Mouse (Mus musculus) midbrain, embryonic 15.5 days (tissue): ENCODE results near the gene Ugp2. TPM values are rescaled to one million over a fixed set of nuclear protein-coding genes. Genes with fewer than 3 reads are reported as not detected.

Source experiments
- ATAC-seq: fragments of 200-750 bp; cut with Nextera tagmentation; replicated peaks from 2 replicates; pipeline ENCODE4 v1.8.0; 2017; ENCODE audit warnings: moderate TSS enrichment
- H3K27ac ChIP-seq: fragments of 300-500 bp; sonication (generic); 2 replicates; pipeline ENCODE4 v1.5.1; 2015; ENCODE audit warnings: mild to moderate bottlenecking, inconsistent platforms
- H3K27me3 ChIP-seq: fragments of 300-500 bp; sonication (generic); replicated peaks from 2 replicates; pipeline ENCODE4 v1.6.1; 2015; ENCODE audit warnings: inconsistent platforms
- H3K36me3 ChIP-seq: fragments of 300-500 bp; sonication (generic); replicated peaks from 2 replicates; pipeline ENCODE4 v1.6.1; 2015; ENCODE audit warnings: inconsistent platforms
- H3K4me1 ChIP-seq: fragments of 300-500 bp; sonication (generic); 2 replicates; pipeline ENCODE4 v1.6.1; 2015; ENCODE audit warnings: inconsistent platforms
- H3K4me2 ChIP-seq: fragments of 300-500 bp; sonication (generic); 2 replicates; pipeline ENCODE4 v1.6.1; 2015; ENCODE audit warnings: inconsistent platforms, mild to moderate bottlenecking, moderate library complexity
- H3K4me3 ChIP-seq: fragments of 300-500 bp; sonication (generic); 2 replicates; pipeline ENCODE4 v1.5.1; 2015; ENCODE audit warnings: mild to moderate bottlenecking, inconsistent platforms
- H3K9ac ChIP-seq: fragments of 300-500 bp; sonication (generic); 2 replicates; pipeline ENCODE4 v1.6.1; 2015; ENCODE audit warnings: mild to moderate bottlenecking, inconsistent platforms
- H3K9me3 ChIP-seq: fragments of 300-500 bp; sonication (generic); 2 replicates; pipeline ENCODE4 v1.6.1; 2016; ENCODE audit warnings: inconsistent platforms
- WGBS: fragments of 180-500 bp; shearing (Covaris S2); methylation state at CpG from one replicate; pipeline ENCODE4 v1.1.7; 2015; ENCODE audit warnings: mixed read lengths; 5-methylcytosine and 5-hydroxymethylcytosine counted together
- polyA plus RNA-seq: library from polyadenylated mRNA; unstranded; fragments of >200 nt; fragmentation: Nextera tagmentation; extraction: Ambion mirVana; gene quantifications from 2 replicates; pipeline ENCODE4 v1.2.1, GENCODE M21; 2015

The Ugp2 gene
- 58.8 and 60.4 TPM in 2 replicates for polyA plus RNA-seq

DNA sequence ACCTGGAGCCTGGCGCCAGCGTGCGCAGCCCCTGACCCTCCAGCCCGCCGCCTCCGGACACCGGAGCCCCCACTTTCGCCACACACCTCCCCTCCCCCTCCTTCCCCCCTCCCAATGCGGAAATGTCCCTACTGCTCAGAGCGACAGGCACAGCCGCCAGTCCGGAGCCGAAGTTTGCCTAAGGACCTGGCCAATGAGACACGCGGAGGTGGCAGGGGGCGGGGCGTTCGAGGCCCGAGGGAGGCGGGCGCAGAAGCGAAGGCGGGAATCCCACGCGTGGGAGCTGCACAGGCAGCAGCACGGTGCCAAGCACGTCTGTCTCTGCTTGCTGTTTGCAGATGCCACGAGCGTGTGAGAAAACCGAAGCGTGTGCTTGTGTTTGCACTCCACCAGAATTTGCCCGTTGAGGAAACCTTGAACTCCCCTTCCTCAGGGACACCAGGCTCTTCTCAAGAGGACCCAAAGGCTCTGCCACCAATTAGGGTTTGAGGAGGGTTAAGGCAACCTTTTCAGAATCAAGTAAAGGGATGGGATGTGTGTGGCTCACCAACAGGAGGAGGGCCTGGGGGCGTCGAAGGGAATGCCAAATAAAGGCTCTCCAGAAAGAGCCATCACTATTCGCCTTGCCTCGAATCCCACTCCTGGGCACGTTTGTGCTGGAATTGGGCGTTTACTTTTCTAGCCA, at the start of gene Ugp2:
Gene Ugp2, minus strand, starts transcription at position 80 of the 685 bp plus-strand sequence.
- Histone ChIP-seq H3K9ac (peak within 1 kb of the TSS; percentile 97), H3K4me1 (peaks cover 24% of the 10 kb centered on the region), H3K27me3 (no peaks in the 10 kb centered on the region), H3K36me3 (no peaks in the 10 kb centered on the region), H3K9me3 (no peaks in the 10 kb centered on the region), H3K4me2 (peak within 1 kb of the TSS; percentile 76), H3K4me3 (peak within 1 kb of the TSS; percentile 99), H3K27ac (peak within 1 kb of the TSS; percentile 84)
- 6% methylated on average over 38 of the region's 38 CpGs for WGBS
- ATAC-seq, result peak; percentile 99

DNA sequence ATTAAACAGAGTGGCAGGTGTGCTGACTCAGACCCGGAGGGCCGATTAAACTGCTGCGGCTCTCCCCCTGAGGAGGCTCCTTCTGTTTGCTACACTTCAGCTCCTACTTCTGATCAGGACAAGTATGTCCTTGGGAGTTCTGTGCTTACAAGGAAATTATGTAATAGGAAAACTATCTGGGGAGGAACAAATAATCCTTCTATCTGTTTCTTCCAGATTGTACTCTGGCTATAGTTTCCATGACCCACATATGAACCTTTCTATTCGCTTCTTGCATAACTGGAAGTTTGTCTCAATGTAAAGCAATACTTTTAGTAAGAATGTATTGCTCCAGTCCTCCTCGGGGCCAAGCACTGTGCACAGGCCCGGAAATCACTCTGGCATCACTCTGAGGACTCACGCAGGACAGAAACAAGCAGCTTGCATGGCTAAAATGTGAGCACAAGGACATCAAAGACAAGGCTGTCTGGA, 43.9 kb upstream of the Ugp2 start:
- Histone ChIP-seq H3K4me2 (no peak overlapping the region), H3K27ac (no peak overlapping the region), H3K4me3 (no peak overlapping the region), H3K27me3 (no peaks in the 10 kb centered on the region), H3K9ac (no peak overlapping the region), H3K9me3 (no peaks in the 10 kb centered on the region), H3K36me3 (no peaks in the 10 kb centered on the region), H3K4me1 (no peaks in the 10 kb centered on the region; the same call in 1 of the 2 replicates)
- 52% methylated on average over 7 of the region's 7 CpGs for WGBS
- no peak for ATAC-seq

DNA sequence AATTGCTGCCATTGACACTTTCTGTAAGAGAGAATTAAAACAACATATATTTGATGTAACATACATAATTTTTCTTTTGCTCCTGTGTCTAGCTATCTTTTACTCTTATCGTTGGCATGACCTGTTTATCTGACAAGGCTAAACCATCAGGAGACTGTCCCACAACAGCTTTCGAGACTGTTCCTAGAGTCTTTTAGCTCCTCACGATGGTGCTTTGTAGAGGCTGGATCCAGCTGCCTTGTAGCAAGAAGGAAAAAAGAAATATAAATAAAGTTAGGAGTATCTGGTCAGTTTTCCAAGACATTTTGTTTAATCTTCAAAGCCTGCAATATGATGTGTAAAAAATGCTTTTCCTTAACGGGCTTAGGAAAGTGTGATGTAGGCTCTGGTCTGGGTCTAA, 35.7 kb upstream of the Ugp2 start:
- H3K36me3 ChIP-seq, result no peaks in the 10 kb centered on the region
- H3K27ac ChIP-seq, result no peak overlapping the region
- H3K4me3 ChIP-seq, result no peak overlapping the region
- no peak for ATAC-seq
- H3K9me3 ChIP-seq, result no peaks in the 10 kb centered on the region
- H3K9ac ChIP-seq, result no peak overlapping the region
- WGBS, result 90% methylated on average over 4 of the region's 4 CpGs
- H3K4me2 ChIP-seq, result no peak overlapping the region
- H3K4me1 ChIP-seq, result no peaks in the 10 kb centered on the region
- no peaks in the 10 kb centered on the region for H3K27me3 ChIP-seq

DNA sequence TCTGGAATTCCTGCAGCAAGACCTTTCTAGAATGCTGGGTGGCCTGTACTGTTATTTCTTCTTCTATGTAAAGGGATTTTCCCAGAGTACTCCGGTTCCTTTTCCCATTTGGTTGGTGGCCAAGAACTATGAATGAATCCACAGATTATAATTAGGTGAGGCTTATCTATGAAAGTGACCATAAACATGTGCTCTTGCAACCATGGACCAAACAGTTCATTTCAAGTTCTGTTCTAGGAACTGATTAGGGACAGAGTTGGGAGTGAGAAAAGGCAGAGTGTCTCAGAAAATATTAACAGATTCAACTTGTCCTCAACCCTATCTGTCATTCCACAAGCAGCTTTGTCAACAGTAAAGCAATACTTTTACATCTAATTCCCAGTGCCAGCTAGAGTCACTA, 35.1 kb upstream of the Ugp2 start:
- Histone ChIP-seq H3K27ac (no peak overlapping the region), H3K9me3 (no peaks in the 10 kb centered on the region), H3K4me2 (no peak overlapping the region), H3K9ac (no peak overlapping the region), H3K4me3 (no peak overlapping the region), H3K36me3 (no peaks in the 10 kb centered on the region), H3K27me3 (no peaks in the 10 kb centered on the region), H3K4me1 (no peaks in the 10 kb centered on the region)
- 82% methylated on average over 1 of the region's 1 CpGs for WGBS
- no peak for ATAC-seq

DNA sequence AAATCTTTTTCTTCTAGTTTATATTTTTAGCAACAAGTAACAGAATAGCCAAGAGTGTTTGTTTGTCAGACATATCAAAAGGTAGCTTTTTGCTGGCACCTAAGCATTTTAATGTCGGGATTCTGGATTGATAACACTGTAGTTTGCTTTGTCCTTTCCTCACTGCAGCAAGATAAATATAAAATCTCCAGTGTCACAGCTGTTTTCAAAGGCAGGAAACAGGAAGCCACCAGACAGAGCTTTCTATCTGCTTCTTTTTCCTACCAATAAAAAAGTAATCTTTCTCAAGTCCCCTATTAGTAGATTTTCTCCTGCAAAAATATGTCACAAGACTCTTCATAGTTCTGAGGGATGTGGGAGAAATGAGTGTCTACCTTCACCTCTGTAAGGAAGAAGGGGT, 32.9 kb upstream of the Ugp2 start:
- no peaks in the 10 kb centered on the region for H3K27me3 ChIP-seq
- H3K36me3 ChIP-seq, result no peaks in the 10 kb centered on the region
- no peak overlapping the region for H3K9ac ChIP-seq
- no peak overlapping the region for H3K4me2 ChIP-seq
- no peak overlapping the region for H3K4me3 ChIP-seq
- 83% methylated on average over 1 of the region's 1 CpGs for WGBS
- ATAC-seq, result no peak
- H3K27ac ChIP-seq, result no peak overlapping the region
- no peaks in the 10 kb centered on the region for H3K4me1 ChIP-seq
- H3K9me3 ChIP-seq, result no peaks in the 10 kb centered on the region

DNA sequence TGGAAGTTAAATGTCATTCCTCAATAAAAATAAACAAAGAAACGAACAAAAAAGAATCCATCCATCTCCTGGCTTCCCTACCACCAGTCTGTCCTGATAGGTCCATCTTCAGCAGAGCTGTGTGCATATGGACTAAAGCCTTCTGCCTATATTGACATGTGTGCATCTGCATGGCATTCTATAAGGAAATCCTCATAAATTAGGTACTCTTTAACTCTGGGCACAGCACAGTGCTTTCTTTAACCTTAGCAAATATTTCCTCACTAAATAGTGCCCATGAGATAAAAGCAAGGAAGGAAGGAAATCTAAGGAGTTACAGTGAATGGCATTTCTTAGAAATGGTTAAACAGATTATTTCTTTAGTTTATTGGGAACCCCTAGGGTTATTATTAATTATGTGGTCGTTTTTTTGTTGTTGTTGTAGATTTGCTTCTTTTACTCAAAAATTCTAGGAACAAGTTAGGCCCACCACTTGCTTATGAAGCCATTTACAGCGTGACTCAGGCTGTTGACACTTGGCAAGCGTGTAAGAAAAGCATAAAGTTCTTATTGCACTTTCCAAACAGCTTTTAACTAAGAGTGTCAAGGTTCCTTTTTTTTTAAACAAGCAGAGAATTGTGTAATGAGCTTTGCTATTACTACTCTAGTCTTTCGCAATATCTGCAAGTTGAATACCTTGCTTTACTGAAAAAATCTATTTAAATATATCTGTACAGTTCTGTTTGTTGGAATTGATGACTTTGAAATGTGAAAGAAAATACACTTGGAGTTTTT, 31.7 kb upstream of the Ugp2 start:
- Histone ChIP-seq H3K27ac (no peak overlapping the region), H3K4me1 (no peaks in the 10 kb centered on the region), H3K9ac (no peak overlapping the region), H3K27me3 (no peaks in the 10 kb centered on the region), H3K4me3 (no peak overlapping the region), H3K9me3 (no peaks in the 10 kb centered on the region), H3K4me2 (no peak overlapping the region), H3K36me3 (no peaks in the 10 kb centered on the region)
- 70% methylated on average over 5 of the region's 5 CpGs for WGBS
- no peak for ATAC-seq

DNA sequence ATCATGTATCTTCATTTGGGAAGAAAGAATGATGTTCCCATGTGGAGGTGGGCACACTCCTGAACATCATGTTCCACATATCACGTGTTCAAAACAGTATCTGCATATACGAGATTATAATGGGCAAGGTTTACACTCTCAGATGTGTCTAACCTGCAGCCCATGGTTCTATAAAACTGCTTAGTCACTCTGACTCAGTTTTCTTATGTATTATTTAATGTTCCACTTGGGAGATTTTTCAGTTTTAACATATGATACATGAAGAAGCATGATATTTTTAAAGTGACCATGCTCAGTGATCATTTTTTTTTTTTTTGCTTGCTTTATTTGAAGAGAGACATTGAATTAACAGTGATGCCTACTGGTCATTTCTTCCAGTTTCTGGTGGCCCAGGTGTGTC, 30.2 kb upstream of the Ugp2 start:
- ATAC-seq, result no peak
- Histone ChIP-seq H3K4me1 (no peaks in the 10 kb centered on the region), H3K4me2 (no peak overlapping the region), H3K9ac (no peak overlapping the region), H3K4me3 (no peak overlapping the region), H3K36me3 (no peaks in the 10 kb centered on the region), H3K27me3 (no peaks in the 10 kb centered on the region), H3K9me3 (no peaks in the 10 kb centered on the region), H3K27ac (no peak overlapping the region)
- 89% methylated on average over 2 of the region's 2 CpGs for WGBS

DNA sequence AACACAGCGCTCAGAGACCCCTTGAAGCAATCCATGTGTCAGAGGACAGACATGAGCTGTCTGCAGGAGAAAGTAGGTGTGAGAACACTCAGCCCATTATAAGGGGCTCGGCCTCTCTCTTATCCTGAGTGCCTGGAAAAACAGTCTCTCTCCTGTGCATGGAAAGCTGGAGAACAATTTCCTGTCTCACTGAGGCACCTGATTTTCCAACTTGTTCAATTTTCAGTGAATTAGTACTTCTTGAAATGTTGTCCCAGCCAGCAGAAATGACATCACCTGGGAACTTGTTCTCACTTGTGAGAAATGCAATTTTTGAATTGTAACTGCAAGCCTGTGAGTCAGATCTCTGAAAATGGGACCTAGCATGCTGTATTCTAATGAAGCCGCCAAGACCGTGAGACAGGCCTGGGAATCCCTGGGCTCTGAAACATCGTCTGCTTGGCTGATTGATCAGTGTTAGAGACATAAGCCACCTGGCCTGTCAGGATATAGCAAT, 28.2 kb upstream of the Ugp2 start:
- Histone ChIP-seq H3K36me3 (no peaks in the 10 kb centered on the region), H3K4me1 (no peaks in the 10 kb centered on the region), H3K27ac (no peak overlapping the region), H3K27me3 (no peaks in the 10 kb centered on the region), H3K9ac (no peak overlapping the region), H3K4me2 (no peak overlapping the region), H3K4me3 (no peak overlapping the region), H3K9me3 (no peaks in the 10 kb centered on the region)
- WGBS, result 60% methylated on average over 5 of the region's 5 CpGs
- no peak for ATAC-seq

DNA sequence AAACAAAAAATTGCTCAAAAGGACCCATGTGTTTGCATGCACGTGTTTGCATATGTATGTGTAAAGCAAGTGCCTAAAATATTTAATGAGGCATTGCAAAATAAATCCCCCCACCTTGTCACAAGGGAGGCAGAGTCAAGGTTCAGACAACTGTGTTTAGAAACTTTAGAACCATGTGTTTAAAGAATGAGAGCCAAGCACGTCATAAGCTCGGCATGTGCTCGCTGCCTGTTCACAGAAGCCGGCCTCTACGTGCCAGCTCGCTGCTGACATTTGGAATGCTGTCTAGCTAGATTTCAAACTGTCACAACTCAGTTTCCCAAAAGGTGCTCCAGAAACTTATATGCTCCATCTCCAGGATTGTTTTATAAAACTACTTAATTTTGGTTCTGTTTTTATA, 27.5 kb upstream of the Ugp2 start:
- H3K4me1 ChIP-seq, result no peaks in the 10 kb centered on the region
- H3K4me2 ChIP-seq, result no peak overlapping the region
- H3K27me3 ChIP-seq, result no peaks in the 10 kb centered on the region
- 76% methylated on average over 7 of the region's 7 CpGs for WGBS
- H3K9me3 ChIP-seq, result no peaks in the 10 kb centered on the region
- no peak overlapping the region for H3K4me3 ChIP-seq
- ATAC-seq, result no peak
- H3K9ac ChIP-seq, result no peak overlapping the region
- H3K27ac ChIP-seq, result no peak overlapping the region
- no peaks in the 10 kb centered on the region for H3K36me3 ChIP-seq

DNA sequence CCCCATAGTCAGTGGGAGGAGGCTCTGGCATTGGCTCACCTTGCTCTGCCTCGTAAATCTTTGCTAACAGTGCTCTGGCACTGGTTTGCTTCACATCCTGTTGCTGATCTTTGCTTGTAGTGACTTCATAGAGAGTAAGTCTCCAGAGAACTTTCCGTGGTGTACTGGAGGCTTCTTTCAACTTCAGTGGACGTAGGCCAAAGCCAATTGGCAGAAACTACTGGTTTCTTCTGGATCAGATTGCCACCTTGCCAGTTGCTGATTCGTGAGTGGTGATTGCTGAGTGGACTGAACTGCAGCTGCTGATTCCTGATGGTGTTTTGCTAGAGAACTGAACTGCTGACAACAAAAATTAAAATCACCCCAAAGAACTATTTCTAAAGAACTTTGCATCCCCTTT, 15.8 kb upstream of the Ugp2 start:
- ATAC-seq, result no peak

DNA sequence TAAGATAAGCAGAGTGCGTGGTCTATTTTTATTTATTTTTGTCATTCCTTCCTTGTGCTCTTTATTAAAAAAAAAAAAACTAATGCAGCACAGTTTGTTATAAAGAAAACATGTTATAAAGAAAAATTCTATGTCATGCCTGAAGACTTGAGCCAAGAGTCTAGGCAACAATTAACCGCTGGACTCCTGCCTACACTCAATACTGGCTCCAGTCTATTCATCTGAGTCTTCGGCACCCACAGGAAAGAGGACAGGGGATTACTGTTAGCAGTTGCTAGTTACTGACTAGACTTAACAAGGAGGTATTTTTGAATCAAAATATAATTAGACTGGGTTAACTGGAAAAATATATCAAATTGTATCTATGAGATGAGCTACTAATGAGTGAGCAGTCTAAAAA, 3.1 kb upstream of the Ugp2 start:
- no peak for ATAC-seq
- Histone ChIP-seq H3K9ac (no peak overlapping the region), H3K4me1 (peaks cover 16% of the 10 kb centered on the region), H3K27me3 (no peaks in the 10 kb centered on the region), H3K4me2 (no peak overlapping the region), H3K9me3 (no peaks in the 10 kb centered on the region), H3K27ac (no peak overlapping the region), H3K36me3 (no peaks in the 10 kb centered on the region), H3K4me3 (no peak overlapping the region)
- 88% methylated on average over 3 of the region's 3 CpGs for WGBS

More for the DNA sequence above, 15.8 kb upstream of the Ugp2 start:
- Histone ChIP-seq H3K4me3 (no peak overlapping the region), H3K4me2 (no peak overlapping the region), H3K36me3 (no peaks in the 10 kb centered on the region), H3K4me1 (no peaks in the 10 kb centered on the region), H3K9me3 (no peaks in the 10 kb centered on the region), H3K27ac (no peak overlapping the region), H3K27me3 (no peaks in the 10 kb centered on the region), H3K9ac (no peak overlapping the region)
- WGBS, result 83% methylated on average over 4 of the region's 4 CpGs

DNA sequence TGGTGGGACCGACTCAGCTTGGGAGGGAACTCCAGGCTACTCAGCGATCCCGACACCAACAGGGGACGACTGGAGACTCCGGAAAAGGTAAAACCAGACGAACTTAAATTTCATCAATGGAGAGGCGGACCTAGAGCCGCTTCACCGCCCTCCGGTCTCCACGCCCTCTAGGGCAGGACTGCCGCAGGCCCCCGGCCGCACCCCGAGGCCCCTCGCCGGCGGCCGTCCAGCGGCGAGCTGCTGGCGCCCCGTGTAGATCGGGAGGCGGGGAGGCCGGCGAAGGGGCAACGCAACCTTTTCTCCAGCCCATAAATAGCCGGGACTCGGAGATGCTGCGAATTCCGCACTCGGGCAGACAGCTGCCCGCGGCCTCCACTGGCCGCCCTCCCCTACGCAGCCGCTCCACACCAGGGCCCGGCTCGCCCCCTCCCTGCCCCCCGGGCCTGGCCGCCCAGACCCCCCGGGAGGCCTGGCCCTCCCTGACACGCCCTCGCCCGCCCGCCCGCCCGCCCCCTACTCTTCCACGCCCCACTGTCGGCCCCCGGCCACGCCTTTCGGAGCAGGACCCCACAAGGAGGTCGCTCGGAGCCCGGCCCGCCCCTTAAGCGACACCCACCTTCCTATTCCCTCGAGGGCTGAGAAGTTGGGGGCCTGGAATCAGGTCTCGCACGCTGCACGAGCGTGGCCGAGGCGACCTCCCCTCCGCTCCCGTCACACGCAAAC, 441 bp downstream of the Ugp2 start:
- Histone ChIP-seq H3K27me3 (no peaks in the 10 kb centered on the region), H3K9ac (peak overlapping the region; percentile 97), H3K36me3 (no peaks in the 10 kb centered on the region), H3K4me2 (peak overlapping the region; percentile 76), H3K4me3 (peak overlapping the region; percentile 99), H3K27ac (peak overlapping the region; percentile 84), H3K4me1 (peaks cover 24% of the 10 kb centered on the region), H3K9me3 (no peaks in the 10 kb centered on the region)
- ATAC-seq, result peak; percentile 92
- under 1% methylated on average over 56 of the region's 69 CpGs for WGBS
